Comparison of ENCODE assay signal across 17 mouse cellular contexts in the genomic region with DNA sequence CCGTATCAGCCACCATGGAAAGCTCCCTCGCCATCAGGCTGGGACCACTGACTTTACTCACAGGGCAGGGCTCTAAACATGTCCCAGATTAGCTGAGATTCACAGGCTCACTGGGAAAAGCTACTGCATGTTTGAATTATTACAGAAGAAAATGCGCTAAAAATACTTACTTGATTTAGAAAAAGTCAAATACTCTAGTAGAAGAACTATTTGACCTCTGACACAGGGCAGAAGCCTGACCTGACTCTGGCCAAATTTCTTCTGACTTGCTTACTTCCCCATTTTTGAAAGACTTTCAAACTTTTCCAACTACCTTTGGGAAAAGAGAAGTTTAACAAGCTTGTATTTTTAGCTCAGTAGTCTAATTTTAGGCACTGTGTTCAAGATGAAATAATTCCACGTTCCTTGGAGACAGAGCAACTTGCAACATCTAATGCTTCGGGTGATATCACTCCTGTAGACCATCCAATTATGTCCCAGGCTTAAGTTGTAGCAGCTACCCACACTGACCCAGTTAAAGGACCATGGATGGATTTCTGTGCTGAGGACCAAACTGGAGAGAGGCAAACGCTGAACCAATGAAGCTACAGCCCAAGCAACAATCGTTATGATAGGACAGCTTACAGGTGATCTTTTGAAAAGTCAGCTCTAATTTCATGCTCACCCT.
DNase-seq lines count a peak whose midpoint lies in the region; ATAC-seq lines count a peak whose summit lies in the region.
"Had no signal": no experiment of that assay in that cellular context is flagged by ENCODE, and none has a peak within 500 bp of the region (broad histone marks: within the 10 kb centered on the region; RNA-seq: fewer than 3 reads in every experiment).

No protein-coding gene starts in this region.

- no peaks in the 10 kb centered on the region for H3K27me3 ChIP-seq in embryonic facial prominence, embryonic 12.5 days
- no peaks in the 10 kb centered on the region for H3K27me3 ChIP-seq in embryonic facial prominence, embryonic 10.5 days (replicated peaks; ENCODE audit: low read depth, poor library complexity, severe bottlenecking)
- no peaks in the 10 kb centered on the region for H3K27me3 ChIP-seq in heart, embryonic 11.5 days (ENCODE audit: control insufficient read depth, insufficient read depth, low read length)
- no peaks in the 10 kb centered on the region for H3K27me3 ChIP-seq in lung, embryonic 16.5 days (ENCODE audit: control insufficient read depth, insufficient read depth, low read depth, low read length)

- H3K36me3 ChIP-seq in embryonic facial prominence, embryonic 12.5 days, result peaks cover 58% of the 10 kb centered on the region
- peaks cover 90% of the 10 kb centered on the region for H3K36me3 ChIP-seq in embryonic facial prominence, embryonic 10.5 days (replicated peaks)
- H3K36me3 ChIP-seq in heart, embryonic 11.5 days (ENCODE audit: control insufficient read depth, insufficient read depth, low read length), result peaks cover 10% of the 10 kb centered on the region
- H3K36me3 ChIP-seq in lung, embryonic 16.5 days (ENCODE audit: control insufficient read depth, insufficient read depth, low read length), result peaks cover 15% of the 10 kb centered on the region

- H3K9ac ChIP-seq in embryonic facial prominence, embryonic 12.5 days, result no peak overlapping the region
- no peak overlapping the region for H3K9ac ChIP-seq in heart, embryonic 11.5 days (ENCODE audit: low read depth, low read length)
- no peak overlapping the region for H3K9ac ChIP-seq in lung, embryonic 16.5 days (ENCODE audit: low read length)
- H3K9ac ChIP-seq: forebrain, postnatal 0 days; hindbrain, embryonic 14.5 days had no signal

- no peak overlapping the region for H3K4me3 ChIP-seq in embryonic facial prominence, embryonic 12.5 days
- no peak overlapping the region for H3K4me3 ChIP-seq in embryonic facial prominence, embryonic 10.5 days
- H3K4me3 ChIP-seq in heart, embryonic 11.5 days (ENCODE audit: low read depth, low read length), result no peak overlapping the region
- no peak overlapping the region for H3K4me3 ChIP-seq in lung, embryonic 16.5 days (ENCODE audit: low read length)
- H3K4me3 ChIP-seq: erythroblast, embryonic 14.5 days had no signal

- H3K9me3 ChIP-seq in embryonic facial prominence, embryonic 12.5 days, result no peaks in the 10 kb centered on the region
- no peaks in the 10 kb centered on the region for H3K9me3 ChIP-seq in embryonic facial prominence, embryonic 10.5 days
- H3K9me3 ChIP-seq in heart, embryonic 11.5 days (replicated peaks; ENCODE audit: control insufficient read depth, low read length), result no peaks in the 10 kb centered on the region
- H3K9me3 ChIP-seq in lung, embryonic 16.5 days (ENCODE audit: control insufficient read depth, low read length), result no peaks in the 10 kb centered on the region

- no peak overlapping the region for H3K4me2 ChIP-seq in embryonic facial prominence, embryonic 12.5 days (replicated peaks)
- no peak overlapping the region for H3K4me2 ChIP-seq in heart, embryonic 11.5 days
- no peak overlapping the region for H3K4me2 ChIP-seq in lung, embryonic 16.5 days (ENCODE audit: low read depth, low read length)
- H3K4me2 ChIP-seq: hindbrain, embryonic 14.5 days; midbrain, embryonic 11.5 days had no signal

- H3K27ac ChIP-seq in embryonic facial prominence, embryonic 12.5 days, result peak overlapping the region; percentile 25; the same call in 1 of the 2 replicates
- H3K27ac ChIP-seq in embryonic facial prominence, embryonic 10.5 days (replicated peaks), result no peak overlapping the region
- no peak overlapping the region for H3K27ac ChIP-seq in heart, embryonic 11.5 days (ENCODE audit: low read depth, low read length)
- H3K27ac ChIP-seq in lung, embryonic 16.5 days (ENCODE audit: low read length), result peak overlapping the region; percentile 26; the same call in 1 of the 2 replicates
- H3K27ac ChIP-seq: hindbrain, embryonic 14.5 days had no signal

- DNase-seq in embryonic facial prominence, embryonic 10.5 days (ENCODE audit: low spot score), result no peak
- peak; percentile 19 to 30 for DNase-seq in heart, adult 9 months (ENCODE audit: low spot score in 2 of 2)
- no peak for DNase-seq in lung, postnatal 4 days
- peak; percentile 31 for DNase-seq in lung, postnatal 36 days
- DNase-seq in retina, postnatal 1 day, result no peak
- DNase-seq: adrenal gland, postnatal 10 days; cerebellum, adult 9-10 months; embryo, embryonic 11 days; forebrain, postnatal 0 days; layer of hippocampus, adult 9-11 months had no signal

- WGBS in embryonic facial prominence, embryonic 12.5 days, result 88% methylated on average over 7 of the region's 7 CpGs
- WGBS in embryonic facial prominence, embryonic 10.5 days, result 92% methylated on average over 7 of the region's 7 CpGs
- WGBS in heart, embryonic 11.5 days (ENCODE audit: insufficient replicate concordance), result 83% methylated on average over 7 of the region's 7 CpGs
- 84% methylated on average over 7 of the region's 7 CpGs for WGBS in lung, embryonic 16.5 days

- no peaks in the 10 kb centered on the region for H3K4me1 ChIP-seq in embryonic facial prominence, embryonic 12.5 days
- no peaks in the 10 kb centered on the region for H3K4me1 ChIP-seq in embryonic facial prominence, embryonic 10.5 days
- H3K4me1 ChIP-seq in heart, embryonic 11.5 days (ENCODE audit: control insufficient read depth, insufficient read depth, low read length), result no peaks in the 10 kb centered on the region
- no peaks in the 10 kb centered on the region for H3K4me1 ChIP-seq in lung, embryonic 16.5 days (replicated peaks; ENCODE audit: control insufficient read depth, insufficient read depth, low read length)

- no peak for ATAC-seq in embryonic facial prominence, embryonic 12.5 days (ENCODE audit: insufficient number of reproducible peaks, insufficient read depth, low FRiP score, low TSS enrichment)
- no peak for ATAC-seq in heart, embryonic 11.5 days (replicated peaks; ENCODE audit: insufficient number of reproducible peaks, low FRiP score, low TSS enrichment)
- no peak for ATAC-seq in lung, embryonic 16.5 days (ENCODE audit: low read depth)
- ATAC-seq: forebrain, postnatal 0 days; intestine, embryonic 16.5 days had no signal

Comparison
In these comparisons a context has a peak if more than half of its experiments do, and no peak if none do; other contexts are left out.
1. H3K27ac ChIP-seq: peak in embryonic facial prominence, embryonic 12.5 days (single experiment) and lung, embryonic 16.5 days (single experiment); none in embryonic facial prominence, embryonic 10.5 days (single experiment) and heart, embryonic 11.5 days (single experiment).
2. DNase-seq: peak in heart, adult 9 months (2 of 2) and lung, postnatal 36 days (single experiment); none in embryonic facial prominence, embryonic 10.5 days (single experiment), lung, postnatal 4 days (0 of 2) and retina, postnatal 1 day (single experiment).